Mouse (Mus musculus) right cerebral cortex, postnatal 10 days (tissue): ENCODE results near the gene Plekha5.
A peak's percentile ranks its signal among the peaks of the same experiment; 100 is the strongest.

Experiments used
- DNase-seq, 2 experiments: peaks; one replicate each; pipeline ENCODE4 v3.0.0; 2021; ENCODE audit warnings: low spot score in 2 of 2

Plekha5 gene

GRCm38 (mm10) chr6:140611282-140611681 is 187.4 kb downstream of the Plekha5 start:
- no peak for DNase-seq

GRCm38 (mm10) chr6:140611893-140612473 is 188.1 kb downstream of the Plekha5 start:
- no peak for DNase-seq

DNA sequence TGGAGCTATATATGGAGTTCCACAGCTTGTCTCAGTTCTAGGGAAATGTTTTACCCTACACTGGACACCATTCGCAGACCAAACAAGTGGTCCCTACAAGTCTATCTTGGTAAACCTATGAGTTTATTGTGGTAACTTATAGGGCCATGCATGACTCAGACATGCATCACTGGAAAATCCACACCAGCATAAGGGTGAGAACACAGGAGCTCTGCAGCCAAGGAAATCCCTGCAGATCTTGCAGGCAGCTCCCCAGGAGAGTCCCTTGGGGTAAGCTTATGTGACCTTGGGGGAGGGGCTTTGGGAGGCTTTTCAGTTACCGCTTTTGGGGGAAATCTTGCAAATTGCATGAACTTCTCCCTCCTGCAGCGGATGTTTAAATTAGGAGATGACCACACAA is 190.0 kb downstream of the Plekha5 start:
- no peak for DNase-seq

GRCm38 (mm10) chr6:140614711-140615110 is 190.9 kb downstream of the Plekha5 start:
- no peak for DNase-seq

GRCm38 (mm10) chr6:140620531-140621349 is 196.9 kb downstream of the Plekha5 start:
- DNase-seq: no peak

DNA sequence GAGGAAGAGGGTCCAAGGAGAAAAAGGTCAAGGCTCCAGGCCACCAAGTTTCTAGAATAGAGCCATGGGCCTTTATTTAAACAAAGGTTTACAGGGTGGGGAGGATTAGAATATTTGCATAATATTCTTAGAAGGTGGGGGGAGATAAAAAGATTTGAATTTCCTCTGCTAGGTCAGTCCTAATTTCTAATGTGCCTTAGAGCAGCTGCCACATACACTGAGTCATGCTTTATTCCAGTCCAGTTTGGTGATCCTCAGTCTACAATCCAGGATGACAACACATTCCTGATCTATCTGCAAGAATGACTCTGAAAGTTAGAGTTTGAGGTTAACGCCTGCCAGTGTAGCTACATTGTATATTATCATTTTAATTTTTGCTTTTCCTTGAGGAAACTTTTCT is 197.8 kb downstream of the Plekha5 start:
- no peak for DNase-seq

- peak; percentile 44 to 55 for DNase-seq
Observed at GRCm38 (mm10) chr6:140622391-140623225, 198.8 kb downstream of the Plekha5 start, which contains the start of gene Aebp2. TSS of gene Aebp2 (plus strand) at chr6:140622663.

- peak; percentile 95 to 96 for DNase-seq
Observed at GRCm38 (mm10) chr6:140623226-140624095, 199.6 kb downstream of the Plekha5 start.

- peak; percentile 53 to 69 for DNase-seq
Observed at GRCm38 (mm10) chr6:140624096-140625051, 200.5 kb downstream of the Plekha5 start.

DNA sequence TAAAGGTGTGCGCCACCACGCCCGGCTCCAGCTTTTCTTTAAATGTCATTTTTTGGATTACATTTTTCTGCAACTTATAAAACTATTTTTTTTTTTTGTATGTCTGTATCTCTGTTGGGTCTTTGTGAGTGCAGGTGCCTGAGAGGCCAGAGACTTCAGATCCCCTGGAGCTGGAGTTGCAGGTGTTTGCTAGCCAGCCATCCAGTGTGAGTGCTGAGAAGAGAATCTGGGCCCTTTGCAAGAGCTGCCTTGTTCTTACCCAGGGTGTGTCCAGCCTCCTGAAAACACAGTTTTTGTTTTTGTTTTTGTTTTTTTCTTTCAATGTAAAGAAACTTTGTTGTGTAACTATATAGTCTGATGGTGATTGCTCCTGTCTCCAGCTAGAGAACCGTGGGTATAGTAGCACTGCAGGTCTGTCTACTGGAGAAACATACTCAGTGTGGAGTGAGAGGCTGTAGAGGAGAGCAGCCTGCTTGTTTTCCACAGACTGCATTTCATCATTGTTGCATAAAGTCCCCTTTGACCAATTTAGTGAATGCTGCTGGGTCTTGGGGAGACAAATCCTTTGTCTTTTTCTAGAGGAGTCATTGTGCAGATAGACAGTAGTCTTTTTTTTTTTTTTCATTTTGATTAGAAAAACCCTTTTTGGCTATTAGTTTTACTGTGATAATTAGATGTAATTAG is 205.5 kb downstream of the Plekha5 start:
- DNase-seq: no peak

- DNase-seq: no peak
Observed at GRCm38 (mm10) chr6:140630306-140630705, 206.5 kb downstream of the Plekha5 start.

- DNase-seq: no peak
Observed at GRCm38 (mm10) chr6:140633616-140634015, 209.8 kb downstream of the Plekha5 start.

DNA sequence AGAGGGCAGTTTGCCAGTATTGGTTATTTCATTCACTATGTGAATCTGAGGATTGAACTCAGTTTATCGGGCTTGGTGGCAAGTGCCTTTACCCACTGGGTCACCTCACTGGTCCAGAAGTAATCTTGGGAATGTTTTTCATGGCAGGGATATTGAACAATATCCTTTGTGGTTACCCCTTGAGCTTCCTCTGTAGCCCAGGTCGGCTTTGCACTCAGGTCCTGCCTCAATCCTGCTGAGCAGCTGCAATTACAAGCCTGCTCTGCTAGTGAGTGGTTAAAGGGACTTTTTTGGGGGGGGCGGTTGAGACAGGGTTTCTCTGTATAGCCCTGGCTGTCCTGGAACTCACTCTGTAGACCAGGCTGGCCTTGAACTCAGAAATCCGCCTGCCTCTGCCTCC is 212.4 kb downstream of the Plekha5 start:
- DNase-seq: no peak

- no peak for DNase-seq
Observed at GRCm38 (mm10) chr6:140642010-140642409, 218.2 kb downstream of the Plekha5 start.

DNA sequence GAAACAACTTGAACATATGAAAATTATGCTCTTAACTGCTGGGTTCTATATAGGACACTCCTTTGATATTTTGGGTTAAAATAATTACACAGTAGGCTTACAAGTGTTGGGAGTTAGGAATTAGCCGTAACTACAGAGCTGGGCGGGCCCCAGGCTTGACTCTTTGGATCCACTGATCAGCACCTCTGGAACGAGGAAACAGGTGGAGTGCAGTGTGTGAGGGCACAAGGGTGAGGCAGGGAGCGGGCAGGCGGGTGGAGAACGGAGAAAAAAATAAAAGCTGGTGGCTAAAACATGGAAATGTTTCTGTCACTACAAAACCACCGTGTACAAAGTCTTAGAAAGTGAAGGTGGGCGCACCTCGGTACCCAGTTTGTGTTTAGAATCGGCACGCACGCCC is 218.8 kb downstream of the Plekha5 start:
- no peak for DNase-seq

DNA sequence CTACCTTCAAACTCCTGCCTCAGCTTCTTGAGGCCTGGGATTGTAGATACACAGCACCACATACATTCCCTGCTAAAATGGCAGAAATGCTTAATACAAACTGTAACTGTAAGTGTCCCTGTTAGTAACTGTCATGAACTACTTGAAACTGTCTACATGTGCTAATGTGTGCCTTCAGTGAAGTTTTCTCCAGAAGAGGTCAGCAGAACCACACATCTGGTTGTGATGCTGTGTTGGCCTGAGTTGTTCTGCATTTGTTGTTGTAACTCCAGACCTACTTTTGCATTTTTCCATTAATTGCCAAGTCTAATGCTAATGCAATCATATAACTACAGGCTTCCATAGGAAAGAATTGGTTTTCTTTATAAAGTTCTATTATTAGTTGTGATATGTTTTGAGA is 222.1 kb downstream of the Plekha5 start:
- DNase-seq: no peak
